In the genomic region with DNA sequence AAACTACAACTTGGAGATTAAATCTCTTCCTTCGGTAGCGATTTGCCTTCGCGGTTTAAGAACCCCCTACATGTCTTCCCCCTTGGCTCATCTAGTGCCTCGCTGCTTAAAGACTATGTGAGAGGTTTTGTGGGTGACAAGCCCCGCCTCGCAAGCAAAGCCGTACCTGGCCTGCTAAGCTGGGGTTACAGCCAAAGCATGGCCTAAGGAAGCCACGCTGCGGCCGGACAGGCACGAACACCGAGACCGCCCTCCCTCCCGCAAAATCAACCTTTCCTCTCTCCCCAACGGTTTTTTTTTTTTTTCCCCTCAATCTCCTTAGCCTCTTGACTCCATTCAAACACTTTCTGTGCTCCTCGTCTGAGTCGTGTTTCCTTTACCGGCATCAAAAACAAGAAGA, we compare ENCODE assay signal across 7 mouse cellular contexts. TPM values are rescaled to one million over a fixed set of nuclear protein-coding genes. Genes with fewer than 3 reads are reported as not detected.
DNase-seq lines count a peak whose midpoint lies in the region; ATAC-seq and TF ChIP-seq lines count a peak whose summit lies in the region.

No protein-coding gene starts in this region.

- no peak for ATAC-seq in limb, embryonic 15.5 days (ENCODE audit: insufficient number of reproducible peaks, low FRiP score, low TSS enrichment, low read depth)
- ATAC-seq in midbrain, postnatal 0 days (ENCODE audit: low FRiP score) = no peak

- H3K4me3 ChIP-seq in limb, embryonic 15.5 days = peak overlapping the region; percentile 54
- peak overlapping the region; percentile 93 for H3K4me3 ChIP-seq in midbrain, postnatal 0 days (ENCODE audit: low read depth, low read length)

- H3K9me3 ChIP-seq in limb, embryonic 15.5 days = no peaks in the 10 kb centered on the region
- no peaks in the 10 kb centered on the region for H3K9me3 ChIP-seq in midbrain, postnatal 0 days (ENCODE audit: low read length)

- no peak for TF ChIP-seq CTCF in midbrain, postnatal 0 days (IDR thresholded peaks at IDR 0.05)

- H3K27ac ChIP-seq in limb, embryonic 15.5 days = peak overlapping the region; percentile 79
- peak overlapping the region; percentile 71 for H3K27ac ChIP-seq in midbrain, postnatal 0 days (ENCODE audit: low read depth, low read length)

- DNase-seq in CD8-positive naive resting alpha-beta T cell, adult 2 months (ENCODE audit: low read depth in 2 of 2, low spot score in 2 of 2) = peak; percentile 6 to 26
- DNase-seq in MN1 (ENCODE audit: low spot score) = peak; percentile 60
- peak; percentile 40 for DNase-seq in embryo, embryonic 11 days
- DNase-seq in heart, postnatal 14 days = peak; percentile 10 to 16
- peak; percentile 25 for DNase-seq in midbrain, postnatal 0 days (ENCODE audit: low spot score)
- DNase-seq in urinary bladder, postnatal 36 days (ENCODE audit: low spot score in 2 of 2) = peak; percentile 4 to 13

- H3K36me3 ChIP-seq in limb, embryonic 15.5 days = peaks cover 12% of the 10 kb centered on the region; the same call in 1 of the 2 replicates
- H3K36me3 ChIP-seq in midbrain, postnatal 0 days (ENCODE audit: insufficient read depth, low read length) = peaks cover 10% of the 10 kb centered on the region

- intact Hi-C loops in heart, postnatal 14 days (cut with DNase I) = loop anchor here (5.0 kb wide), 3 partner anchors 61 to 124 kb away; partner anchors contain the start of genes Ccno, Cdc20b and Plpp1

- H3K4me1 ChIP-seq in limb, embryonic 15.5 days = peaks cover 24% of the 10 kb centered on the region
- H3K4me1 ChIP-seq in midbrain, postnatal 0 days (ENCODE audit: insufficient read depth, low read length) = peaks cover 7% of the 10 kb centered on the region; the same call in 1 of the 2 replicates

- peak overlapping the region; percentile 52 for H3K4me2 ChIP-seq in limb, embryonic 15.5 days
- H3K4me2 ChIP-seq in midbrain, postnatal 0 days (ENCODE audit: low read depth, low read length, poor library complexity, severe bottlenecking) = peak overlapping the region; percentile 73

- WGBS in limb, embryonic 15.5 days = under 1% methylated on average over 19 of the region's 19 CpGs
- under 1% methylated on average over 19 of the region's 19 CpGs for WGBS in midbrain, postnatal 0 days

- no peaks in the 10 kb centered on the region for H3K27me3 ChIP-seq in limb, embryonic 15.5 days
- H3K27me3 ChIP-seq in midbrain, postnatal 0 days (ENCODE audit: insufficient read depth, low read length) = no peaks in the 10 kb centered on the region

- H3K9ac ChIP-seq in limb, embryonic 15.5 days = peak overlapping the region; percentile 77
- H3K9ac ChIP-seq in midbrain, postnatal 0 days (replicated peaks; ENCODE audit: low read length, poor library complexity, severe bottlenecking) = peak overlapping the region; percentile 83

RNA-seq across cellular contexts. Expression of gene Mtrex, which starts 0.4 kb away (rescaled TPM):
- total RNA-seq in heart, postnatal 14 days (2021) = 10 to 100 TPM; 24.5 to 28.0 TPM
- 53.8 and 57.4 TPM in 2 replicates for polyA plus RNA-seq in limb, embryonic 15.5 days (2015; fragmentation: Nextera tagmentation; extraction: Ambion mirVana)
- 24.2 and 34.3 TPM in 2 replicates for total RNA-seq in midbrain, postnatal 0 days (2014; rRNA removed)
- polyA plus RNA-seq in midbrain, postnatal 0 days (2015; fragmentation: Nextera tagmentation; extraction: Ambion mirVana) = 35.5 and 40.5 TPM in 2 replicates

RNA-seq across cellular contexts. Expression of gene Dhx29, which starts 0.5 kb away (rescaled TPM):
- 10 to 100 TPM; 12.7 to 12.8 TPM for total RNA-seq in heart, postnatal 14 days (2021)
- 24.9 and 25.0 TPM in 2 replicates for polyA plus RNA-seq in limb, embryonic 15.5 days (2015; fragmentation: Nextera tagmentation; extraction: Ambion mirVana)
- 18.0 and 20.7 TPM in 2 replicates for total RNA-seq in midbrain, postnatal 0 days (2014; rRNA removed)
- 25.4 and 30.6 TPM in 2 replicates for polyA plus RNA-seq in midbrain, postnatal 0 days (2015; fragmentation: Nextera tagmentation; extraction: Ambion mirVana)

Comparison
In these comparisons a context has a peak if more than half of its experiments do, and no peak if none do; other contexts are left out.
1. DNase-seq: peak in every context shown above with its lines; median percentile 60 in MN1; 40 in embryo, embryonic 11 days; 25 in midbrain, postnatal 0 days; 16 in CD8-positive naive resting alpha-beta T cell, adult 2 months; 13 in heart, postnatal 14 days; 8 in urinary bladder, postnatal 36 days.